Mouse (Mus musculus) adrenal gland, postnatal 25 days (tissue): ENCODE results near the gene Smarca1. TPM values are rescaled to one million over a fixed set of nuclear protein-coding genes. Genes with fewer than 3 reads are reported as not detected.

Experiments
- DNase-seq: peaks from one replicate; pipeline ENCODE4 v3.0.0; 2021; ENCODE audit warnings: mixed read lengths
- total RNA-seq: library from RNA; stranded (reverse); gene quantifications from 2 replicates; pipeline ENCODE4 v1.2.3, GENCODE M21; 2021

Gene Smarca1
- total RNA-seq, 1 experiment from 2014 or later = 35.9 TPM

GRCm38 (mm10) chrX:47764440-47764839, 128.3 kb downstream of the Smarca1 start:
- no peak for DNase-seq

- no peak for DNase-seq
Measured at GRCm38 (mm10) chrX:47760212-47760611, 132.6 kb downstream of the Smarca1 start.

Other genes with a start within 250 kb of the Smarca1 start
- gene Ocrl, start 19.4 kb upstream of the Smarca1 start, total RNA-seq = 64.2 and 68.0 TPM in 2 replicates
- gene Apln, start 141.9 kb upstream of the Smarca1 start, total RNA-seq = 2.6 and 2.7 TPM in 2 replicates
- gene Xpnpep2, start 215.8 kb upstream of the Smarca1 start, total RNA-seq = 0.76 and 1.3 TPM in 2 replicates